Mouse (Mus musculus): Measurements from ENCODE around the gene Hus1b. TPM values are rescaled to one million over a fixed set of nuclear protein-coding genes. Genes with fewer than 3 reads are reported as not detected.
A peak's percentile ranks its signal among the peaks of the same experiment; 100 is the strongest.

The Hus1b gene
- total and polyA plus RNA-seq, 3 experiments: 7.3 to 17.8 (median 9.0) TPM

DNA sequence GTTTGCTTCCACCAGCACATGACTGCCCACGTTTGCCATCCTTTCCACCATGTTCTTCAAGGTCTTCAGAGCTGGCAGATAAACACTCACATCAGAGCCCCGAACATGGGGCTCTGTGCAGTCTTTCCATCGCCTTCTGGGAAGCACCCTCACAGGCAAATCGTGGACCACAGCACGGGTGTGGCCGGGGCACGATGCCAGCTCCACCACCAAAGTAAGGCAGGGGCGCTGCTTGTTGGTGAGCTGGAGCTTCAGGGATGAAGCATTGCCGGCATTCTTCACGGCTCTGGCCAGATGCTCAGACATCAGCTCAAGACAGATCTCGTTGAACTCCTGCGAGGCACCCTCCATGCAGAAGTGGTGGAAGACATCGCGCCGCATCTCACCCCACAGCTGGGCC, 430 bp downstream of the Hus1b start:
- Histone ChIP-seq H3K4me1 (ENCODE audit: control insufficient read depth in 1 of 2, insufficient read depth in 2 of 2) (peaks cover 5 to 43% of the 10 kb centered on the region in 2 experiments; a peak in 3 of 4 replicates), H3K36me3 (replicated peaks in 1 of 2; ENCODE audit: control insufficient read depth in 1 of 2, insufficient read depth in 1 of 2, low read length in 1 of 2) (peaks cover 0 to 18% of the 10 kb centered on the region in 2 experiments), H3K9ac (ENCODE audit: insufficient read depth, low read depth) (peak overlapping the region; percentile 14), H3K9me3 (replicated peaks; ENCODE audit: low read length) (no peaks in the 10 kb centered on the region), H3K4me3 (replicated peaks in 1 of 3; ENCODE audit: low read depth in 2 of 3, low read length in 2 of 3, poor library complexity in 1 of 3) (peak overlapping the region; percentile 61 to 63 (median 61)), H3K4me2 (ENCODE audit: insufficient read depth, low read depth, poor library complexity, severe bottlenecking) (peak overlapping the region; percentile 40), H3K79me2 (replicated peaks; ENCODE audit: control insufficient read depth, extremely low read depth, insufficient read depth, poor library complexity, severe bottlenecking) (peaks cover 16% of the 10 kb centered on the region), H3K27ac (ENCODE audit: insufficient read depth, low read depth) (peak overlapping the region; percentile 39), H3K27me3 (replicated peaks) (no peaks in the 10 kb centered on the region)
- no peak for DNase-seq (ENCODE audit: extremely low read depth)
- in situ Hi-C loops (cut with MboI; ENCODE audit: low pct_ligation_motif_present, low pct_unique_long_range_greater_than_20kb, low sequenced_read_pairs): no loop called here
- peak; percentile 7; the same call in 1 of the 2 replicates for TF ChIP-seq BHLHE40 (IDR thresholded peaks at IDR 0.05; ENCODE audit: low read depth, low read length)
- TF ChIP-seq POLR2A (IDR thresholded peaks at IDR 0.05; ENCODE audit: low read depth, low read length): no peak
- dilution Hi-C loops (cut with MboI; ENCODE audit: extremely low pct_ligation_motif_present, extremely low pct_unique_long_range_greater_than_20kb, low sequenced_read_pairs): no loop called here

DNA sequence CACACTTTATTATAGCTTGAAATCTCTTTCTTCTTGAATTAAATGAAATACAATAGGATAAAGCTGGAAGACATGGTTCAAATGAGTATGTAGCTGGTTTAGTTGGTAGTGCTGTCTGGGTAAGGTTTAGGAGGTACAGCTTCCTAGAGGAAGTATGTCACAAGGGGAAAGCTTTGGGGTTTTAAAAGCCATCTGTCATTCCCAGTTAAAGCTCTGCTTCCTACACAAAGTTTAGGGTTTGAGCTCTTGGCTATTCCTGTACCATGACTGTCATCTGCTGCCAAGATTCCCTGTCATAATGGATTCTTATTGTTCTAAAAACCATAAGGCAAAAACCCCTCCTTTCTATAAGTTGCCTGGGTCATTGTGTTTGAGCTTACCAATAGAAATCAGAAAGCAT, 1.8 kb downstream of the Hus1b start:
- DNase-seq (ENCODE audit: extremely low read depth): no peak
- no peak overlapping the region for H3K27ac ChIP-seq (ENCODE audit: insufficient read depth, low read depth)
- H3K36me3 ChIP-seq (replicated peaks in 1 of 2; ENCODE audit: control insufficient read depth in 1 of 2, insufficient read depth in 1 of 2, low read length in 1 of 2): peaks cover 0 to 11% of the 10 kb centered on the region in 2 experiments
- in situ Hi-C loops (cut with MboI; ENCODE audit: low pct_ligation_motif_present, low pct_unique_long_range_greater_than_20kb, low sequenced_read_pairs): no loop called here
- H3K79me2 ChIP-seq (replicated peaks; ENCODE audit: control insufficient read depth, extremely low read depth, insufficient read depth, poor library complexity, severe bottlenecking): peaks cover 13% of the 10 kb centered on the region
- H3K4me1 ChIP-seq (ENCODE audit: control insufficient read depth in 1 of 2, insufficient read depth in 2 of 2): peaks cover 5 to 43% of the 10 kb centered on the region in 2 experiments; a peak in 3 of 4 replicates
- H3K4me3 ChIP-seq (replicated peaks in 1 of 3; ENCODE audit: low read depth in 2 of 3, low read length in 2 of 3, poor library complexity in 1 of 3): no peak overlapping the region
- H3K9ac ChIP-seq (ENCODE audit: insufficient read depth, low read depth): no peak overlapping the region
- no peaks in the 10 kb centered on the region for H3K9me3 ChIP-seq (replicated peaks; ENCODE audit: low read length)
- dilution Hi-C loops (cut with MboI; ENCODE audit: extremely low pct_ligation_motif_present, extremely low pct_unique_long_range_greater_than_20kb, low sequenced_read_pairs): no loop called here
- TF ChIP-seq MXI1 (IDR thresholded peaks at IDR 0.05; ENCODE audit: low read depth, low read length) (no peak), USF1 (IDR thresholded peaks at IDR 0.05; ENCODE audit: low read depth, low read length) (no peak), ETS1 (conservative IDR thresholded peaks at IDR 0.05; ENCODE audit: low read depth, low read length) (no peak), EP300 (IDR thresholded peaks at IDR 0.05; ENCODE audit: low read length) (no peak), USF2 (conservative IDR thresholded peaks at IDR 0.05; ENCODE audit: low read depth, low read length) (no peak), RCOR1 (conservative IDR thresholded peaks at IDR 0.05; ENCODE audit: low read depth, low read length) (no peak), MAZ (IDR thresholded peaks at IDR 0.05; ENCODE audit: low read depth, low read length) (no peak), MAX (IDR thresholded peaks at IDR 0.05; ENCODE audit: low read length) (no peak), CHD2 (IDR thresholded peaks at IDR 0.05; ENCODE audit: low read length) (no peak)
- no peaks in the 10 kb centered on the region for H3K27me3 ChIP-seq (replicated peaks)
- H3K4me2 ChIP-seq (ENCODE audit: insufficient read depth, low read depth, poor library complexity, severe bottlenecking): peak overlapping the region; percentile 31; the same call in 1 of the 2 replicates

DNA sequence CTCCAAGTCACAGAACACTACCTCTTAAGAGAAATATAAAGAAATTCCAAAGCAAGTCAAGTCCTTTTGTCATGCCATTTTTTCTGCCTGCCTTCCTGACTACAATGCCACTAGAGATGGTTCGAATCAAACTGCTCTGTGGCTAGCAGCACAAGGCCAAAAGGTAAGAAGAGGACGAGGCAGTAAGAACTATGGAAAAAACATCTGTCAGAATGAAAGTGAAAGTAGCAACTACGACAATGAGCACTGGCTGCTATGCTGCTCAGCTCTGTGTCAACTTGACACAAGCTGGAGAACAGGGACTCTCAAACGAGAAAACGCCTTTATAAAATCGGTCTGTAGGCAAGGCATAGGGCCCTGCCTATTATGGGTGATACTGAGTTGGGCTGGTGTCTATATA, 14.6 kb downstream of the Hus1b start:
- in situ Hi-C loops (cut with MboI; ENCODE audit: low pct_ligation_motif_present, low pct_unique_long_range_greater_than_20kb, low sequenced_read_pairs): no loop called here
- peak overlapping the region; percentile 13; the same call in 1 of the 2 replicates for H3K9ac ChIP-seq (ENCODE audit: insufficient read depth, low read depth)
- peak overlapping the region in 2 of 3 experiments; percentile 15 to 26 for H3K4me3 ChIP-seq (replicated peaks in 1 of 3; ENCODE audit: low read depth in 2 of 3, low read length in 2 of 3, poor library complexity in 1 of 3)
- DNase-seq (ENCODE audit: extremely low read depth): peak; percentile 82
- peak overlapping the region; percentile 59 for H3K27ac ChIP-seq (ENCODE audit: insufficient read depth, low read depth)
- dilution Hi-C loops (cut with MboI; ENCODE audit: extremely low pct_ligation_motif_present, extremely low pct_unique_long_range_greater_than_20kb, low sequenced_read_pairs): no loop called here
- H3K27me3 ChIP-seq (replicated peaks): no peaks in the 10 kb centered on the region
- H3K79me2 ChIP-seq (replicated peaks; ENCODE audit: control insufficient read depth, extremely low read depth, insufficient read depth, poor library complexity, severe bottlenecking): no peaks in the 10 kb centered on the region
- peaks cover 14 to 45% of the 10 kb centered on the region in 2 experiments for H3K36me3 ChIP-seq (replicated peaks in 1 of 2; ENCODE audit: control insufficient read depth in 1 of 2, insufficient read depth in 1 of 2, low read length in 1 of 2)
- peaks cover 8% of the 10 kb centered on the region for H3K9me3 ChIP-seq (replicated peaks; ENCODE audit: low read length)
- H3K4me2 ChIP-seq (ENCODE audit: insufficient read depth, low read depth, poor library complexity, severe bottlenecking): peak overlapping the region; percentile 72; the same call in 1 of the 2 replicates
- H3K4me1 ChIP-seq (ENCODE audit: control insufficient read depth in 1 of 2, insufficient read depth in 2 of 2): peaks cover 0 to 28% of the 10 kb centered on the region in 2 experiments; a peak in 2 of 4 replicates
- peak; percentile 98 for TF ChIP-seq EP300 (IDR thresholded peaks at IDR 0.05; ENCODE audit: low read length)
- peak; percentile 85 for TF ChIP-seq ETS1 (conservative IDR thresholded peaks at IDR 0.05; ENCODE audit: low read depth, low read length)
- TF ChIP-seq RCOR1 (conservative IDR thresholded peaks at IDR 0.05; ENCODE audit: low read depth, low read length): peak; percentile 93
- TF ChIP-seq CTCF (conservative IDR thresholded peaks at IDR 0.05 in 1 of 2, IDR thresholded peaks at IDR 0.05 in 1 of 2; ENCODE audit: low read depth in 2 of 2, low read length in 2 of 2): no peak
- TF ChIP-seq KAT2A (IDR thresholded peaks at IDR 0.05; ENCODE audit: insufficient replicate concordance, low read length): no peak
- TF ChIP-seq SIN3A (IDR thresholded peaks at IDR 0.05; ENCODE audit: low read length): no peak
- TF ChIP-seq MAFK (IDR thresholded peaks at IDR 0.05; ENCODE audit: insufficient replicate concordance, low read length): peak; percentile 66
- no peak for TF ChIP-seq POLR2A (IDR thresholded peaks at IDR 0.05; ENCODE audit: low read depth, low read length)
- TF ChIP-seq E2F4 (IDR thresholded peaks at IDR 0.05; ENCODE audit: insufficient replicate concordance, low read depth, low read length): no peak
- TF ChIP-seq IRF4 (IDR thresholded peaks at IDR 0.05; ENCODE audit: low read depth, low read length): peak; percentile 99
- TF ChIP-seq ZC3H11A (IDR thresholded peaks at IDR 0.05; ENCODE audit: low read depth, low read length): no peak
- no peak for TF ChIP-seq ELF1 (IDR thresholded peaks at IDR 0.05; ENCODE audit: low read depth, low read length)
- no peak for TF ChIP-seq USF1 (IDR thresholded peaks at IDR 0.05; ENCODE audit: low read depth, low read length)
- no peak; the same call in none of the 2 replicates for TF ChIP-seq RAD21 (IDR thresholded peaks at IDR 0.05; ENCODE audit: low read depth, low read length)
- TF ChIP-seq CHD2 (IDR thresholded peaks at IDR 0.05; ENCODE audit: low read length): peak; percentile 76
- peak; percentile 49; the same call in 1 of the 2 replicates for TF ChIP-seq MAX (IDR thresholded peaks at IDR 0.05; ENCODE audit: low read length)
- 0 out of 2 replicates have a peak, but pooled peaks have one; percentile 36 for TF ChIP-seq MAZ (IDR thresholded peaks at IDR 0.05; ENCODE audit: low read depth, low read length)
- peak; percentile 43 for TF ChIP-seq MXI1 (IDR thresholded peaks at IDR 0.05; ENCODE audit: low read depth, low read length)
- no peak for TF ChIP-seq TBP (conservative IDR thresholded peaks at IDR 0.05; ENCODE audit: low read depth, low read length)
- peak; percentile 96 for TF ChIP-seq JUND (conservative IDR thresholded peaks at IDR 0.05; ENCODE audit: low read depth, low read length)
- peak; percentile 84 for TF ChIP-seq MEF2A (IDR thresholded peaks at IDR 0.05; ENCODE audit: borderline replicate concordance, low read depth, low read length)
- no peak for TF ChIP-seq UBTF (IDR thresholded peaks at IDR 0.05; ENCODE audit: low read depth, low read length)
